Mouse (Mus musculus): ENCODE results near the gene Sphkap.

DNA sequence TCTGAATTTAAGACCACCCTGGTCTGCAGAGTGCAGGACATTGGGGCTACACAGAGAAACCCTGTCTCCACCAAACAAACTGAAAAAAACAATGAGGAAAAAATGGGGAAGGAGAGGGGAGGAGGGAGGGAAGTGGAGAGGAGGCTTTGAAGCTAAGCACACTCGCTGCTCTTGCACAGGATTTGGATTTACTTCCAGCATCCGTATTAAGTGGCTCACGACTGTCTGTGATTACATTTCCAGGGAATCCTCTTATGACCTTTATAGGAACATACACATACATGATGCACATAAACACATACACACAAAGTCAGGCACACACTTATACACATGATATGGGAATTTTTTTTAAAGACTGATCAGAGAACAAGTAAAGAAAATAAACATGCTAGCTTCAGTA, 62.9 kb downstream of the Sphkap start:
- no peak for TF ChIP-seq CTCF (conservative IDR thresholded peaks at IDR 0.05; ENCODE audit: low read length)
- no peak for TF ChIP-seq NANOG (IDR thresholded peaks at IDR 0.05; ENCODE audit: borderline replicate concordance, low read length)
- no peak for TF ChIP-seq POU5F1 (IDR thresholded peaks at IDR 0.05; ENCODE audit: borderline replicate concordance, low read length)
